Mouse (Mus musculus) kidney, postnatal 14 days (tissue): ENCODE measurements around the gene Fbxo5.
A peak's percentile ranks its signal among the peaks of the same experiment; 100 is the strongest.

Source experiments
- DNase-seq: peaks from one replicate; pipeline ENCODE4 v3.0.0; 2022; ENCODE audit warnings: mixed read lengths

Fbxo5 gene

GRCm38 (mm10) chr10:5805243-5805730, at the start of gene Fbxo5:
Gene Fbxo5, minus strand, starts transcription at chr10:5805600.
- peak; percentile 100 for DNase-seq

DNA sequence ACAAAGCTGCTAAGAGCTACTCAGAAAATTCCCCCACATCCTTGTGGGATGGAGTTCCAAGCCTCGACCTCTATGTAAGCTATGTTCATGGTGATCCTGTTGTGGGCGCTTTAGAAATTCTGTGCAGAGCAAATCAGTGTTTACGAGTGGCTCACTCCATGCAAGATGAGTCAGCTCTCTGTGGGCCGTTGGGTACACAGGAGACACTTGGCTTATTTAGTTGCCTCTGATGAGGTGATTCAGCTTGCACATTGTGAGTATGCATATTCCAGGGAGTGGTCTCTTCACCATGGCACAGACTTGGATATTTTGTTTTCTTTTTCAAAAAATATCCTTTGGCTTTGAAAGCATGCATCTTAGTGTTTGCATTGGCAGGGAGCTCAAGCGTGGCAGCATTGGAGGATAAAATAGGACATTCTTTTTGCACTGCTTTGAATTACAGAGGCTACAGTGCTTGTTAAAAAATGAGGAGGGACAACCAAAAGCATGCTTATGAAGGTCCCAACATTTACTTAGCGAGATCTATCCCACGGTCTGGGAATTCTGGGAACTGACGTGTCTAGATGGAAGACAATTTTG, 48.0 kb upstream of the Fbxo5 start:
- no peak for DNase-seq

- DNase-seq = no peak
These were observed 41.5 kb upstream of the Fbxo5 start for GRCm38 (mm10) chr10:5846939-5847338.

DNA sequence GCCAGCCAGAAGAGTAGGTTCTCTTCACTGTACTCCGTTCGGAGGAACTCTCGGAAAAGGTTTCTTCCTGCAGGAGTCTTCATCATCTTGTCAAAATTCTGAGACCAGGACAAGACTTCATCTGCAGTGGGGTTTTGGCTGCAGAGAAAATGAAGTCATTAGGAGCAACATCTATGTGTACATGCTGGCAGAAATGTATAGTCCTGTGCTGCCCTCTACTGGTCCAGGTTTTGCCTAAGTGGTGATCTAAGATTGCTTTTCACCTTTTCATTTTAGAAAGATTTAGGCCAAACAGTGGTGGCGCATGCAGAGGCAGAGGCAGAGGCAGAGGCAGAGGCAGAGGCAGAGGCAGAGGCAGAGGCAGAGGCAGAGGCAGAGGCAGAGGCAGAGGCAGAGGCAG, 36.0 kb upstream of the Fbxo5 start:
- peak; percentile 61 for DNase-seq

GRCm38 (mm10) chr10:5826336-5827025, 21.1 kb upstream of the Fbxo5 start:
- no peak for DNase-seq

DNA sequence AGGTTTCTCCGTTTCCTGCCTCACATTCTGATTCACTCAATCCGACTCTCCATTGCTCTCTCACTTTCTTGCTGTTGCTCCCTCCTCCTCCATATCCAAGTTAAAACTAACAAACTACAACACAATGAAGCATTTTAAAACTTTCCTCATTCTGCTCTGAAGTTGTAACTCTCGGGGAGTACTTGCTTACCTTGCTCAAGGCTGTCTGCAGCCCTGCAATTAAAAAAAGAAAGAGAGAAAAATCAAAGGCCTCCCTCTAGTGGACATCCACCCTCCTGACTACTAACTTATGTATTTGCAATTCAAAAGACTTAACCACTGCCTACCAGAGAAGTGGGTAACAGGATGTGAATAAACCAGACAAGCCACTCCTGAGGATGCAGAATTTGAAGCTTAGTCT, 19.4 kb upstream of the Fbxo5 start:
- DNase-seq = peak; percentile 74

- DNase-seq = peak; percentile 99
These were observed 18.5 kb upstream of the Fbxo5 start, which contains the start of gene Mtrf1l for GRCm38 (mm10) chr10:5823740-5824491. Gene Mtrf1l, minus strand, starts transcription at chr10:5823910.

- no peak for DNase-seq
These were observed 17.9 kb upstream of the Fbxo5 start for GRCm38 (mm10) chr10:5823291-5823739.

DNA sequence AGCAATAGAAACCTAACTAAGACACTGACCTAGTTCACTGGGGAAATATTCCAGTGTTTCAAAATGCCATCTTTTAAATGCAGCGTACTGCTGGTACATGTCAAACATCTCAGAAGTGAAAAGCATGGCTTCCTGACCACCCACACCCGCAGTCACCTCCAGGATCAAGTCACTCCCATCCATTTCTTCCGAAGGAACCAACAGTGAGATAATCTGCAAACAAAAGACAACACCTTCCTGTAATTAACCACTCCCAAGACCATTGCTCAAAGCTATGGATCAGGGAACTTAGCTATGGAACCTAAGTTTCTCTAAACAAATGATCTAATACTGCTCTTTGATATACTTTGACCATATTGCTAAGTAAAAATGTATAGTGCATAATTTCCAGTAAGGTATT, 13.4 kb upstream of the Fbxo5 start:
- DNase-seq = no peak

DNA sequence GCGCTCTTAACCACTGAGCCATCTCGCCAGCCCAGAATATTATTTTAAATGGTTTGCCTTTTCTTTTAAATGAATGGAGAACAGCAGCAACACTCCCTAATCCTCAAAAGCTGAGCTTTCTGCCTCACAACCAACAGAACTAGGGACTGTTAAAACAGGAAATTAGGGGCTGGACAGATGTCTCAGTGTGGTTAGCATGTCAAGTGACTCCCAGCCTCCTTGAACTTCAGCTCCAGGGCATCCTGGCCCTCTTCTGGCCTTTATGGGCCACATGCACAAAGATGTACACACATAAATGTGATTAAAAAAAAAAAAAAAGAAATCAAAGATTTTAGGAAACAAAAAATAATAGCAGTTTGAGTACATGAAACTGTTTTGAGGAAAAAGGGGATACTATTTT, 10.6 kb upstream of the Fbxo5 start:
- no peak for DNase-seq

- no peak for DNase-seq
These were observed 8.3 kb upstream of the Fbxo5 start for GRCm38 (mm10) chr10:5813724-5814123.

GRCm38 (mm10) chr10:5807683-5808082, 2.3 kb upstream of the Fbxo5 start:
- no peak for DNase-seq

DNA sequence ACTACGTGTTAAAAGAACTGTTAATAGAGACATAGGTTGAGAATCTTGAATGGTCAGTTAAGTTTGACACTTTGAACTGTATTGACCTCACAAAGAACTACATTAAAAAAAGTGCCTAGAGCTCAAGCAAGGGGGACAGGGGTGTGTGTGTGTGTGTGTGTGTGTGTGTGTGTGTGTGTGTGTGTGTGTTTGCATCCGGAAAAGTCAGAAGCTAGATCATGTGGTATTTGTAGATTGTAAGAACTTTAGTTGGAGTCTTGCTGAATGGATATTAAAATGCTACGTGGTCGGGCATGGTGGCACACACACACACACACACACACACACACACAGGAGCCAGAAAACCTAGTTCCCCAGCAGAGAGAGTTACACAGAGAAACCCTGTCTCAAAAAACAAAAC, 1.6 kb upstream of the Fbxo5 start:
- DNase-seq = no peak

GRCm38 (mm10) chr10:5806416-5806815, 1.0 kb upstream of the Fbxo5 start:
- DNase-seq = peak; percentile 12

DNA sequence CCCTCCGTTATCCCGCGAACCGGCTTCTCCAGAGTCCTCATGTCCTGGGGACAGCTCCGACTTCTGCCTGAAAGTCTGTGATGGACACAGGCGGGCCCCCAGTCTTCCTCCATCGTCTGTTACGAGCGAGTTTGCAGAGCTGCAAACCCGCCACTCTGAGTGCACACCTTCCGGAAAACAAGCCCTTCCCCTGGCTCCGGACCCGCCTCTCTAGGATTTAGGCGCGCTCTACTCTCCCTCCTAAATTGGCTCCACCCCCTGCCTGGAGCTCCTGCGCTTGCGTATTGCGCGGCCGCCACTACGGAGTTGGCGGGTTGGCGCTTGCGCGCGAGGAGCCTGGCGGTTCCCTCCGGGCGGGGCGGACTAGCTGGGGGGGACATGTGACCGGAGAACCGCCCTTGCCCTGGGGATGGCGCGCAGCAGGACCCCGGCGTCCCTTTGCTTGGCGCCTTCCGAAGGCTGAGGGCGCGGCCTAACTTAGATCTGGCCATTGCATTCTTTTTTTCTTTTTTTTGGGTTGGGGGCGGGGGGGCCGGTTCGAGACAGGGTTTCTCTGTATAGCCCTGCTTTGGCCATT, 419 bp upstream of the Fbxo5 start:
- peak; percentile 97 for DNase-seq

DNA sequence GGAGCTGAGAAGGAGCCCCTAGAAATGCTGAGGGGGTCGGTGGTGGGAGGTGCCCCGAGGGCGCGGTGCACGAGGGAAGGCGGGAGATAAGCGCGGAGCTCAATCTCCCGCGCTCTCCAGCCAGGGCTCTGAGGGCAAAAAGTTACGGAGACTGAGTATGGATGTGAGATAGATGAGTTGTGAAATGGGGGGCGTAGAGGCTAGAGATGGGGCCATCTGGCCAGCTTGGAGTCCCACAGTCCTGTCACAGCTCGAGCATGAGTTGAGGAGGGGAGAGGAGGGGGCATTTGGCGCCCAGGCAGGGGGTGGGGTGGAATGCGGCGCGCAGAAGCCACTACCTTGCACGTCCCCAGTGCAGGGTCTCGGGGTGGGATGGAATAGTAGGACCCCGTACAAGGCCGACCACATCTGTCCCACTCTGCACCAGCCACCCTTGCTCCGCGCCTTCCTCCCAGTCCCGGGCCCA, 676 bp downstream of the Fbxo5 start:
- no peak for DNase-seq

DNA sequence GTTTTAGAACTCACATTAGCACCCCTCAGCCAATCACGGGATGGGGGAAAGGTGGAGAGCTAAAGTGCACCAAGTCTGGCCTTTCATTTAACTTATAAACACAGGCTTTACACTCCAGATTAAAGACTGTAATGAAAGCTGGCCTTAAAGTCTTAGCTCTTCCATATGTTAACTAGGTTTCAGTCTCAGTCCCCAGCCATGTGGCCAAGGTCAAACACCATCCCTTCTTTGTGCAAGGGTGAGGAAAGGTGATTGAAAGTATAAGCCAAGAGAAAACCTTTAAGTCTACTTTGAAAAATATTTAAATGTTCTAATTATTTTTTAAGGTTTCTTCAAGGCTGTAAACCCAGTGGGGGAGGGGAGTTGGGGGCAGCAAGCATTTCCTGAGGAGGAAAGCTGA, 1.7 kb downstream of the Fbxo5 start:
- no peak for DNase-seq

DNA sequence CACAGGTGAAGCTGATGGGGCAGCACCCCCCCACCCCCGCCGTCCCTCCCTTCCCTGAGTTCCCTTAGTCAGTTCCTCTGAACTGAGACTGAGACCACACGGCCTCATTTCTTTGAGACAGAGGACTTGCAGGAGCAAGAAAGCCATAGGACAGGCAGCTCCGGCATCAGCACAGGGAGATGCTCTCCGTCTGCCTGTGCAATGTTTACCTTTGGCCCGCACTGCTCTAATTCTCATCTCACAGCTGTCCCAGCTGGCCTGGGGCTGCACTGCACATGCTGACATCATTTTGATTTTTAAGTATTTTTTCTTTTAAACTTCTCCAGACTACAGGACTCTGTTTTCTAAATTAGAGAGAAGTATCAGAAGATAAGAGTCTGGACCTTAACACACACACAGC, 2.5 kb downstream of the Fbxo5 start:
- DNase-seq = no peak

GRCm38 (mm10) chr10:5800490-5800889, 4.9 kb downstream of the Fbxo5 start:
- peak; percentile 26 for DNase-seq

DNA sequence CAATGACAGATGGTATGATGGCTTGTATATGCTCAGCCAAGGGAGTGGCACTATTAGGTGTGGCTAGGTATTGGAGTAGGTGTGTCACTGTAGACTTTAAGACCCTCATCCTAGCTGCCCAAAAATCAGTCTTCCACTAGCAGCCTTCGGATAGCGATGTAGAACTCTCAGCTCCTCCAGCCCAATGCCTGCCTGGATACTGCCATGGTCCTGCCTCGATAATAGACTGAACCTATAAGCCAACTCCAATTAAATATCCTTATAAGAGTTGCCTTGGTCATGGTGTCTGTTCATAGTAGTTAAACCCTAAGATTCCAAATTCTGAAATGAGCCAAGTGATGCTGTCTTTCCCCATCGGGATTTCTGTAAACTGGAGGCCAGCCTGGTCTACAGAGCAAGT, 7.3 kb downstream of the Fbxo5 start:
- DNase-seq = no peak

DNA sequence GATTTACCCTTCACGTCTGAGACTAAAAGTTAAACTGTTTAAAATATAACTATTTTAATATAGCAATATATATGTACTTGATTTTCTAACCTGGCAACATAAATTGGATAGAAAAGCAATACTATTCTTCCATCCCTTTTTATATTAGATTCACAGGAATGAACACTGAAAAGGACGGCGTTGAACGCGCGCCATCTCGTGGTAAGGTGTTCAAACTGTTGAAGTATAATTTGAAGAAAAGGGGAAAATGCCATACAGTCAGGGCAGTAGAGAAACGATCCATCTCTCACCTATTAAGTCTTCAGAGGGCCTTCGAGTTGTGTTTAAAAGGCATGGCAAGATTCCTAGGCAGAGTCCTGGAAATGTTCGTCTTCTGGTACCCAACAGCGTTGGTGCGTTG, 14.7 kb downstream of the Fbxo5 start:
- peak; percentile 43 for DNase-seq

- peak; percentile 25 for DNase-seq
These were observed 18.5 kb downstream of the Fbxo5 start for GRCm38 (mm10) chr10:5786923-5787322.
